Mouse (Mus musculus) forebrain, embryonic 14.5 days (tissue): ENCODE measurements at regions not wholly inside any gene's neighbourhood (a gene's known extent, or its start where the extent isn't known, plus 50 kb on each side); places are given as distances from the start of the nearest gene placed in this dataset.

Experiments
- ATAC-seq: fragments of 200-750 bp; cut with Nextera tagmentation; 2 replicates; pipeline ENCODE4 v1.8.0; 2017; ENCODE audit warnings: mild to moderate bottlenecking, moderate library complexity
- DNase-seq: peaks from one replicate; pipeline ENCODE4 v3.0.0-alpha.2; 2015; ENCODE audit warnings: low spot score
- H3K27ac ChIP-seq: fragments of 300-500 bp; sonication (generic); 2 replicates; pipeline ENCODE4 v1.5.1; 2014; ENCODE audit warnings: low read depth, mild to moderate bottlenecking, control low read depth, low read length, moderate library complexity
- H3K27me3 ChIP-seq: fragments of 300-500 bp; sonication (generic); replicated peaks from 2 replicates; pipeline ENCODE4 v1.6.1; 2014; ENCODE audit warnings: low read length, control low read depth, mixed read lengths; ENCODE audit not compliant: control insufficient read depth, insufficient read depth
- H3K36me3 ChIP-seq: fragments of 300-500 bp; sonication (generic); 2 replicates; pipeline ENCODE4 v1.6.1; 2014; ENCODE audit warnings: low read length, control low read depth; ENCODE audit not compliant: control insufficient read depth, insufficient read depth
- H3K4me1 ChIP-seq: fragments of 300-500 bp; sonication (generic); 2 replicates; pipeline ENCODE4 v1.6.1; 2014; ENCODE audit warnings: antibody characterized with exemption, low read length, control low read depth; ENCODE audit not compliant: control insufficient read depth, insufficient read depth
- H3K4me2 ChIP-seq: fragments of 300-500 bp; sonication (generic); 2 replicates; pipeline ENCODE4 v1.6.1; 2014; ENCODE audit warnings: mild to moderate bottlenecking, control low read depth, low read length
- H3K4me3 ChIP-seq: fragments of 300-500 bp; sonication (generic); 2 replicates; pipeline ENCODE4 v1.5.1; 2014; ENCODE audit warnings: low read depth, low read length, control low read depth
- H3K9ac ChIP-seq: fragments of 300-500 bp; sonication (generic); 2 replicates; pipeline ENCODE4 v1.6.1; 2014; ENCODE audit warnings: mild to moderate bottlenecking, low read length, control low read depth, moderate library complexity
- H3K9me3 ChIP-seq: fragments of 300-500 bp; sonication (generic); replicated peaks from 2 replicates; pipeline ENCODE4 v1.6.1; 2016; ENCODE audit warnings: low read length, control low read depth, mixed read lengths; ENCODE audit not compliant: control insufficient read depth
- WGBS: fragments of 180-500 bp; shearing (Covaris S2); extraction: QIAGEN DNeasy Blood & Tissue Kit; methylation state at CpG from one replicate; pipeline ENCODE4 v1.1.7; 2014; 5-methylcytosine and 5-hydroxymethylcytosine counted together

DNA sequence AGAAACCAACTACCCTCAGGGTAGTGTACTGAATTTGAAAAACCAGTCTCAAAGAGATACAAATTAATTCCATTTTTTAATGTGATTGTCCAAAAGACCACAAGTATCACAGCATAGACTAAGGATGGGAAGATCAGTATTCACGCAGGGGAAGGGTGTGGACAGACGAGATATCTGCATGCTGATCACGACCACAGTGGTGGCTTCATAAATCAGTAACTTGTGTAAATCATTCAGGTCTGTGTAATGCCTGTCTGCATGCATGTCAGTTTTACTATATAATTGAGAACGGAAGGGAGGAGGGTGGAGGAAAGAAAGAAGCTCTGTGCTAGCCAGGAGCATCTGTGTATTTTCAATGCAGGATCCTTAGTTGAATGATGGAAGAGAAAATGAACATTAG is 462.3 kb upstream of the Mctp2 start:
- no peak for DNase-seq
- H3K36me3 ChIP-seq: no peaks in the 10 kb centered on the region
- WGBS: 83% methylated on average over 4 of the region's 4 CpGs
- H3K9me3 ChIP-seq: no peaks in the 10 kb centered on the region
- H3K4me2 ChIP-seq: no peak overlapping the region
- H3K27me3 ChIP-seq: no peaks in the 10 kb centered on the region
- H3K4me1 ChIP-seq: no peaks in the 10 kb centered on the region
- H3K4me3 ChIP-seq: no peak overlapping the region
- H3K9ac ChIP-seq: no peak overlapping the region
- no peak for ATAC-seq
- no peak overlapping the region for H3K27ac ChIP-seq

DNA sequence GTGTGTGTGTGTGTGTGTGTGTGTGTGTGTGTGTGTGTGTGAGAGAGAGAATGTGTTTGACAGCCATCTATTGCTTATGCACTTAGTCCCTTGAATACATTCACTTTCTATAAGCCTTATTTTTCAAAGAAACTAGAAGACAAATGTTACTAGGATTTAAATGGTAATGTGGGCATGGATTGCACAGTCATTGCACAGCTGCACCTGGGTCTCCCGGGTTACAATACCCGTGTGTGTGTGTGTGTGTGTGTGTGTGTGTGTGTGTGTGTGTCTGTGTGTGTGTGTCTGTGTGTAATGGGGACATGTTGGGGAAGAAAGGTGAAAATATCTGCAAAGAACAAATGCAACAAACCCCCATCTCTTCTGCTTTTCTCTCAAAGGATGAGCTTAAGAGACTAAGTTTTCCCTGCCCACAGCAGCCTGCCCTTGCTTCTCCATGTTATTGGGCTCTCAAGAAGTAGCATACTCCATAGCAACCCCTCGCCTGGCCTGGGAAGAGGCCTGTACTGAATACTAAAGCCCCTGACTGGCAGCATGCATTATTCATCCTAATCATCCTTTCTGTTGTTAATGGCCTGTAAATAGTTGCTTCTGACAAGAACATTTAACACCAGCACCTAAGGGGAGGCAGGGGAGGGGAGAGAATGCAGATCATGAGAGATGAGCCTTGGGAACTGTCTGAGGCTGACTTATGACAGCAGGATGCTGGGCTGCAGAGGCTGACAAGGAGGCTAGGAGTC is 467.8 kb upstream of the Mctp2 start:
- WGBS: 36% methylated on average over 3 of the region's 3 CpGs
- Histone ChIP-seq H3K9ac (no peak overlapping the region), H3K4me3 (no peak overlapping the region), H3K27ac (peak overlapping the region; percentile 57), H3K9me3 (no peaks in the 10 kb centered on the region), H3K4me1 (peaks cover 4% of the 10 kb centered on the region), H3K27me3 (no peaks in the 10 kb centered on the region), H3K36me3 (no peaks in the 10 kb centered on the region), H3K4me2 (no peak overlapping the region)
- DNase-seq (peak; percentile 69), ATAC-seq (peak; percentile 92)

DNA sequence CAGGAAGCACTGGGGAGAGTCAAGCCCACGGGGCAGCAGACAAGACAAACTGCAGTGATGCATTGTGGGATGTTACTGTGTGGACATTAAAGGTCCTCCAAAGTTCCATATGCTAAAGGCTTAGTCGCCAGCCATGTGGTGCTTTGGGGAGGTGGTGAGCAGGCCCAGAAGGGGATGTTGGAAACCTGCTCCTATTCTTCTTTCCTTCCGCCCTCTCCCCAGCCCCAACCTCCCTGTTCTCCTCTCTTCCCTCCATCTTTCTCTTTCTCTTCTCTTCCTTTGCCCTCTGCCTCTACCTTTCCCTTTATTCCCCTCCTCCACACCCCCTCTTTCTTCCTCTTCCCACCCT is 468.3 kb upstream of the Mctp2 start:
- Histone ChIP-seq H3K27me3 (no peaks in the 10 kb centered on the region), H3K4me3 (no peak overlapping the region), H3K4me2 (no peak overlapping the region), H3K36me3 (no peaks in the 10 kb centered on the region), H3K4me1 (peaks cover 4% of the 10 kb centered on the region), H3K9me3 (no peaks in the 10 kb centered on the region), H3K27ac (no peak overlapping the region; the same call in 1 of the 2 replicates), H3K9ac (no peak overlapping the region)
- peak; percentile 58; the same call in 1 of the 2 replicates for ATAC-seq
- 54% methylated on average over 3 of the region's 3 CpGs for WGBS
- no peak for DNase-seq

DNA sequence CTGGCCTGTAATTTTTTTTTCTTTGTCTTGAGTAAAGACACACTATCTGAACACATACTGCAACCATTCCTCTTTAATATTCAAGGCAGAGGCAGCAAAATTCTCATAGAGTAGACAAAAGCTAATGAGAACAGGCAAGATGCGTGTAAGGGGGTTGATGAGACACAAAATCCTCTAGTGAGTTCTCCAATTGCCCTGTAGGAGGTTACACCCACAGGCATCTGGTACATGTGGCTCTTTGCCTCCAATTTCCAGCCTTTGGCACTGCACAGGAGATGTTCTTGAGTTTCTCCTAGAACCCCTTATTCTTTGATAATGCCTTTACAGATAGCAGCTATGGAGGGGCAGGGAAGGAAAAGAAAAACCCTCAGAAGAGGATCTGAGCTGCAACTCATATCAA is 480.9 kb upstream of the Mctp2 start:
- Histone ChIP-seq H3K9ac (no peak overlapping the region), H3K4me3 (no peak overlapping the region), H3K4me2 (no peak overlapping the region), H3K9me3 (no peaks in the 10 kb centered on the region), H3K27ac (no peak overlapping the region), H3K36me3 (no peaks in the 10 kb centered on the region), H3K4me1 (no peaks in the 10 kb centered on the region), H3K27me3 (no peaks in the 10 kb centered on the region)
- ATAC-seq: no peak
- 73% methylated on average over 1 of the region's 1 CpGs for WGBS
- DNase-seq: no peak

DNA sequence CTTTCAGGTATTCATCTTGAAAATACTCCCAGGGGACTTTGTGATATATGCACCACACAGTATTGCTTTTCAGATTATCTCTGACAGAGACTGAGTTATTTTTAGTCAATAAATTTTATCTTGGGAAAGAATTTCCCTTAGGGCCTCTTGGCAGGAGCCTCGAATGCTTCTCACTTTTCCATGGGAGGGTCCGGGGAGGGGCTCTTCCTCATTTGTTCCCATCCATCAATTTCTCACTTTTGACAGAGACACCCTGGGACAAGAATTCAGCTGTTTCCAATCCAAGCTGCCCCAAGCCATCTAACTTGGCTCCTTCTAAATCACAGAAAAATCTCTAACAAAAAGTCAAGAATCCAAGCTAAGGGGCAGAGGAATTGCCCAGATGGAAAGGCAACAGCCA is 481.9 kb upstream of the Mctp2 start:
- no peak overlapping the region for H3K4me2 ChIP-seq
- DNase-seq: no peak
- ATAC-seq: no peak

DNA sequence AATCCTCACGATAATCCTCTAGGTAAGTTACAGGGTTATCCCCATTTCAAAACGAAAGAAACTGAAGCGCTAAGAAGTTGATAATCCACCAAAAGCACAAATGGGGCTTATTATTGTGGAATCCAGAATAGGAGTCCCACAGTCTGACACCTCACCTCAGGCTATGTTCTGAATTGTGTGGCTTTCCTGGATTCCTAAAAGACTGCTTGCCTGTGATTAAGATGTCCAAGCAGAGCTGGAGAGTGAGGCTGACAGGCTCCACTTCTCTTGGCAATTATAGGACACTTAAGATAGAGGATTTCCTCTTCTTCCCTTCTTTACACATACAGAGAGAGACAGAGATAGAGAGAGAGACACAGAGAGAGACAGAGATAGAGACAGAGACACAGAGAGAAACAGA is 515.7 kb upstream of the Mctp2 start:
- DNase-seq (no peak), ATAC-seq (no peak)
- Histone ChIP-seq H3K4me3 (no peak overlapping the region), H3K36me3 (no peaks in the 10 kb centered on the region), H3K4me2 (no peak overlapping the region), H3K4me1 (no peaks in the 10 kb centered on the region), H3K9me3 (no peaks in the 10 kb centered on the region), H3K27ac (no peak overlapping the region), H3K27me3 (no peaks in the 10 kb centered on the region), H3K9ac (no peak overlapping the region)
- WGBS: 68% methylated on average over 3 of the region's 3 CpGs

More for the DNA sequence above, 481.9 kb upstream of the Mctp2 start:
- 67% methylated on average over 2 of the region's 2 CpGs for WGBS
- Histone ChIP-seq H3K27ac (no peak overlapping the region), H3K9ac (no peak overlapping the region), H3K4me3 (no peak overlapping the region), H3K4me1 (no peaks in the 10 kb centered on the region), H3K9me3 (no peaks in the 10 kb centered on the region), H3K27me3 (no peaks in the 10 kb centered on the region), H3K36me3 (no peaks in the 10 kb centered on the region)

DNA sequence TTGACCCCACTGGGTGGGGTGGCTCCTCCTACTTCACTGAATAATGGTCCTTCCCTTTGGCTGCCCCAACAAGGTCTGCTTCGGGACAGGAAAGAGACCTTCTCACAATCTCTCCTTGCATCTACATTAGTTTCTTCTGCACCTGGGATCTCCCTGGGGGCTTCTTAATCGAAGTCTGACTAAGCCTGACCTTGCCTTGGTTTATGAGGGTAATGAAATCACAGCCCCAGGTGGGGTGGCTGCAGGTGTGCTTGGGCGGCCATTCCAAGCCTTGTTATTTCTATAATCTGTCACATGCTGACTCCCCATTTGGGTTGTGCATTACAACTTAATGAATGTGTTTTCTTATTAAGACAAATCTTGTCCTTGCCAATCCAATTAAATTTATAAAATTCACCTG is 520.2 kb upstream of the Mctp2 start:
- Histone ChIP-seq H3K4me2 (no peak overlapping the region), H3K4me3 (no peak overlapping the region), H3K9ac (no peak overlapping the region), H3K4me1 (no peaks in the 10 kb centered on the region), H3K27ac (no peak overlapping the region), H3K27me3 (no peaks in the 10 kb centered on the region), H3K9me3 (no peaks in the 10 kb centered on the region), H3K36me3 (no peaks in the 10 kb centered on the region)
- 83% methylated on average over 3 of the region's 3 CpGs for WGBS
- ATAC-seq: no peak
- DNase-seq: no peak

DNA sequence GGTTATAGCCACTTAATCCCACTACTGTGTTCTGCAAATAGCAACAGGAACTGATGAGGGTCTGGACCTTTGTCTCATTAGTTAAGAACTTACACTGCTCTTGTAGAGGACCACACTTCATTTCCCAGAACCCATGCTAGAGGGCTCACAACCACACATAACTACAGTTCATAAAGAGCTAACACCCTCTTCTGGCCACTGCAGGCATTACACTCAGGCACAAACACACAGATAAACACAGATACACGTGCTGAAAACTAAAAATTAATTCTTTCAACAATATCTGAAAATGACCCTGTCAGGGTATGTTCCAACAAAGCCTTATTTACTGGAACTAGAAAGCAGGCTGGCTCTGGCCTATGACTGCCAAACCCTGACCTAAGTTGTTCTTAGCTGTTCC is 529.0 kb upstream of the Mctp2 start:
- Histone ChIP-seq H3K9me3 (no peaks in the 10 kb centered on the region), H3K9ac (no peak overlapping the region), H3K4me3 (no peak overlapping the region), H3K27me3 (no peaks in the 10 kb centered on the region), H3K36me3 (no peaks in the 10 kb centered on the region), H3K4me1 (peaks cover 20% of the 10 kb centered on the region), H3K4me2 (no peak overlapping the region), H3K27ac (no peak overlapping the region)
- DNase-seq (no peak), ATAC-seq (no peak)
- WGBS: 89% methylated on average over 1 of the region's 1 CpGs

DNA sequence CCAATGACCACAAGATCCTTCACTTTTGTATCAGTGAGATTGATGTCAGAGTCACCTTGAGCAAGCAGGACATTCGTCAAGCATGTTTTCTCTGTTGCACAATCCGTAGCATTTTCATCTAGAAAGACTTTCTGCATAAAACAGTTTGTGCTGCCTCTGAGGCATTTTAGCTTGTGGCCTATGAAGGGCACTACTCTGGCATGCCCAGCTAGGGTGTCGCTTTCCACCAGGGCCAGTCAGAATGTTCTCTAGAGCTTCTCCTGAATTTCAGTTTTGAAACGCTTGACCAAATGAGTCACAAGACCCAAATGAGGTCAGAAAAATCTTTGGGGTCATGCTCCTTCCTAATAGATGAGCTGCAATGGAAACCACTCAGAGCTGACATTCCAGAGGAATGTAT is 529.6 kb upstream of the Mctp2 start:
- no peaks in the 10 kb centered on the region for H3K36me3 ChIP-seq
- DNase-seq (no peak), ATAC-seq (no peak)
- H3K9ac ChIP-seq: no peak overlapping the region
- H3K4me1 ChIP-seq: peaks cover 20% of the 10 kb centered on the region
- no peak overlapping the region for H3K27ac ChIP-seq
- no peaks in the 10 kb centered on the region for H3K27me3 ChIP-seq
- no peak overlapping the region for H3K4me2 ChIP-seq
- WGBS: 88% methylated on average over 4 of the region's 4 CpGs
- no peak overlapping the region for H3K4me3 ChIP-seq
- no peaks in the 10 kb centered on the region for H3K9me3 ChIP-seq
